Comparison of ENCODE assay signal across 24 mouse cellular contexts in genomic region chr2:52050823-52051222, GRCm38 (mm10).
"Had no signal": no experiment of that assay in that cellular context is flagged by ENCODE, and none has a peak within 500 bp of the region (broad histone marks: within the 10 kb centered on the region; RNA-seq: fewer than 3 reads in every experiment).

No protein-coding gene starts in this region.

- H3K9ac ChIP-seq: forebrain, embryonic 15.5 days; forebrain, postnatal 0 days; heart, embryonic 13.5 days; heart, embryonic 15.5 days; hindbrain, embryonic 13.5 days; hindbrain, embryonic 15.5 days; limb, embryonic 13.5 days; limb, embryonic 15.5 days; liver, embryonic 13.5 days; liver, embryonic 15.5 days had no signal

- H3K4me3 ChIP-seq: forebrain, embryonic 15.5 days; heart, adult 2 months; heart, embryonic 13.5 days; heart, embryonic 15.5 days; hindbrain, embryonic 13.5 days; hindbrain, embryonic 15.5 days; limb, embryonic 13.5 days; limb, embryonic 15.5 days; liver, embryonic 13.5 days; liver, embryonic 15.5 days had no signal

- H3K36me3 ChIP-seq: forebrain, embryonic 15.5 days; heart, embryonic 13.5 days; heart, embryonic 15.5 days; hindbrain, embryonic 13.5 days; hindbrain, embryonic 15.5 days; liver, embryonic 13.5 days; liver, embryonic 15.5 days had no signal

- DNase-seq: forebrain, postnatal 0 days; gastrocnemius, postnatal 14 days; gastrocnemius, postnatal 36 days; heart, adult 11 months; heart, adult 2 months; heart, postnatal 14 days; heart, postnatal 36 days; kidney, adult 11 months; kidney, postnatal 14 days; layer of hippocampus, adult 9-11 months; layer of hippocampus, postnatal 36 days; left cerebral cortex, postnatal 4 days; liver, embryonic 13.5 days had no signal

- H3K4me1 ChIP-seq: hindbrain, embryonic 13.5 days; hindbrain, embryonic 15.5 days; limb, embryonic 13.5 days; limb, embryonic 15.5 days; liver, embryonic 13.5 days; liver, embryonic 15.5 days had no signal

- H3K4me2 ChIP-seq: forebrain, embryonic 15.5 days; heart, embryonic 11.5 days; heart, embryonic 13.5 days; heart, embryonic 15.5 days; hindbrain, embryonic 13.5 days; hindbrain, embryonic 15.5 days; limb, embryonic 13.5 days; limb, embryonic 15.5 days; liver, embryonic 13.5 days; liver, embryonic 15.5 days had no signal

- H3K9me3 ChIP-seq: forebrain, embryonic 15.5 days; heart, embryonic 13.5 days; heart, embryonic 15.5 days; hindbrain, embryonic 13.5 days; hindbrain, embryonic 15.5 days; limb, embryonic 13.5 days; limb, embryonic 15.5 days; liver, embryonic 13.5 days; liver, embryonic 15.5 days had no signal

- H3K27me3 ChIP-seq: forebrain, embryonic 15.5 days; heart, embryonic 13.5 days; heart, embryonic 15.5 days; hindbrain, embryonic 13.5 days; hindbrain, embryonic 15.5 days; limb, embryonic 13.5 days; limb, embryonic 15.5 days; liver, embryonic 13.5 days; liver, embryonic 15.5 days had no signal

- H3K27ac ChIP-seq: forebrain, embryonic 15.5 days; heart, adult 2 months; heart, embryonic 13.5 days; heart, embryonic 15.5 days; hindbrain, embryonic 13.5 days; hindbrain, embryonic 15.5 days; hindbrain, postnatal 0 days; kidney, postnatal 0 days; limb, embryonic 13.5 days; limb, embryonic 15.5 days; liver, embryonic 13.5 days; liver, embryonic 15.5 days had no signal

- ATAC-seq: forebrain, embryonic 15.5 days; forebrain, postnatal 0 days; hindbrain, postnatal 0 days had no signal
